Mouse (Mus musculus) layer of hippocampus, adult 18-20 months (tissue): ENCODE results near the gene Rhod. TPM values are rescaled to one million over a fixed set of nuclear protein-coding genes. Genes with fewer than 3 reads are reported as not detected.
A peak's percentile ranks its signal among the peaks of the same experiment; 100 is the strongest.
"Not testable (repeated sequence)": the region's sequence is repeated elsewhere in the genome, so short reads cannot be mapped to it uniquely, and the experiment has no call there.

Experiments used
- DNase-seq, 2 experiments: peaks; one replicate each; pipeline ENCODE4 v3.0.0; 2022; ENCODE audit warnings: low spot score in 2 of 2
- long read RNA-seq: library from polyadenylated mRNA; stranded (forward); transcript quantifications from one replicate; pipeline ENCODE4 v2.0.0, GENCODE M21; 2021
- total RNA-seq, 2 experiments: library from RNA; stranded (reverse); gene quantifications; 2 replicates each; pipeline ENCODE4 v1.2.3; 2021

Gene Rhod
- total RNA-seq = 1 to 10 TPM; 1.0 to 1.2 TPM
- long read RNA-seq = 0 reads

- DNase-seq = no peak
Observed at GRCm38 (mm10) chr19:4439161-4439801, at the start of gene Rhod. TSS of gene Rhod (minus strand) at chr19:4439432.

- no peak for DNase-seq
Observed at GRCm38 (mm10) chr19:4487877-4488276, 48.6 kb upstream of the Rhod start.

GRCm38 (mm10) chr19:4485006-4485405 is 45.8 kb upstream of the Rhod start:
- DNase-seq = no peak

GRCm38 (mm10) chr19:4482111-4482859 is 43.1 kb upstream of the Rhod start:
- no peak for DNase-seq

- no peak for DNase-seq
Observed at GRCm38 (mm10) chr19:4481326-4481725, 42.1 kb upstream of the Rhod start.

- DNase-seq = no peak
Observed at GRCm38 (mm10) chr19:4480041-4480440, 40.8 kb upstream of the Rhod start.

- DNase-seq = no peak
Observed at GRCm38 (mm10) chr19:4478190-4478516, 38.9 kb upstream of the Rhod start.

GRCm38 (mm10) chr19:4477345-4478189 is 38.3 kb upstream of the Rhod start, which contains the start of gene Syt12:
TSS of gene Syt12 (minus strand) at chr19:4477447.
- DNase-seq = peak in 1 of 2 experiments; percentile 41

- peak in 1 of 2 experiments; percentile 65 for DNase-seq
Observed at GRCm38 (mm10) chr19:4476601-4477257, 37.5 kb upstream of the Rhod start.

GRCm38 (mm10) chr19:4475224-4475925 is 36.1 kb upstream of the Rhod start:
- DNase-seq = no peak

- DNase-seq = no peak
Observed at GRCm38 (mm10) chr19:4474739-4475138, 35.5 kb upstream of the Rhod start.

GRCm38 (mm10) chr19:4473549-4473948 is 34.3 kb upstream of the Rhod start:
- no peak for DNase-seq

GRCm38 (mm10) chr19:4468363-4468762 is 29.1 kb upstream of the Rhod start:
- DNase-seq = no peak

- no peak for DNase-seq
Observed at GRCm38 (mm10) chr19:4464666-4465065, 25.4 kb upstream of the Rhod start.

GRCm38 (mm10) chr19:4461981-4462380 is 22.7 kb upstream of the Rhod start:
- DNase-seq = no peak

- peak in 1 of 2 experiments; percentile 60 for DNase-seq
Observed at GRCm38 (mm10) chr19:4456227-4456626, 17.0 kb upstream of the Rhod start.

GRCm38 (mm10) chr19:4455071-4455800 is 16.0 kb upstream of the Rhod start:
- no peak for DNase-seq

GRCm38 (mm10) chr19:4454040-4454439 is 14.8 kb upstream of the Rhod start:
- not testable (repeated sequence) for DNase-seq

- DNase-seq = peak in 1 of 2 experiments; percentile 73
Observed at GRCm38 (mm10) chr19:4452525-4452924, 13.3 kb upstream of the Rhod start.

GRCm38 (mm10) chr19:4451965-4452364 is 12.7 kb upstream of the Rhod start:
- no peak for DNase-seq
